Mouse (Mus musculus): ENCODE data around the gene Sftpa1.

DNA sequence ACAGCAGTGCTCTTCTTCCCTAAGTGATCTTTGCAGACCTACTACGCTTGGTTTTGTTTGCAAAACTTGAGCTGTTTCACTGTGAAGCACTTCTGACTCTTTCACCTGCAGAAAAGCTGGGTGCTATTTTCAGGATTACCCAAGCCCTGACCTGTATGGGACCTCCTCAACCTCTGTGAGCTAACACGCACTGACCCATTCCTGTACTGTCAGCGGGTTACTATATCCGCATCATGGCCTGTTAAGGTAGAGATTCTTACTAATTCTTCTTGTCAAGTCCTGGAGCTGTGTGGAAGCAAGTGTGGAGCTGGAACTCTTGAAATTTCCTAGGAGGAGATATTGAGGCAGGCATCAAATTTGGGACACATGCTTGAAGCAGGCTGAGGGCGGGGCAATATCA lies 6.9 kb upstream of the Sftpa1 start:
- TF ChIP-seq CTCF (conservative IDR thresholded peaks at IDR 0.05; ENCODE audit: low read length) (no peak), NANOG (IDR thresholded peaks at IDR 0.05; ENCODE audit: borderline replicate concordance, low read length) (no peak), POU5F1 (IDR thresholded peaks at IDR 0.05; ENCODE audit: borderline replicate concordance, low read length) (no peak)

Data from E14TG2a.4 (cell line).